Mouse (Mus musculus) embryonic stem cell, embryonic (primary cell): ENCODE measurements around the gene Nrip1.

Experiments
- CTCF ChIA-PET, 4 experiments: fragments of 300-600 bp in 2 of 4; fragments of 350-600 bp in 2 of 4; sonication (Branson Sonifier 250); formaldehyde crosslinking; loops; one replicate each; lab custom pipeline; 2022; ENCODE audit warnings: inconsistent platforms in 2 of 4; lab: Charles Lee
- POLR2A ChIA-PET, 4 experiments: fragments of 300-600 bp in 2 of 4; fragments of 350-600 bp in 2 of 4; sonication (Branson Sonifier 250); formaldehyde crosslinking; loops; one replicate each; lab custom pipeline; 2022; ENCODE audit warnings: antibody characterized with exemption in 4 of 4, inconsistent platforms in 1 of 4; lab: Charles Lee

Nrip1 gene

DNA sequence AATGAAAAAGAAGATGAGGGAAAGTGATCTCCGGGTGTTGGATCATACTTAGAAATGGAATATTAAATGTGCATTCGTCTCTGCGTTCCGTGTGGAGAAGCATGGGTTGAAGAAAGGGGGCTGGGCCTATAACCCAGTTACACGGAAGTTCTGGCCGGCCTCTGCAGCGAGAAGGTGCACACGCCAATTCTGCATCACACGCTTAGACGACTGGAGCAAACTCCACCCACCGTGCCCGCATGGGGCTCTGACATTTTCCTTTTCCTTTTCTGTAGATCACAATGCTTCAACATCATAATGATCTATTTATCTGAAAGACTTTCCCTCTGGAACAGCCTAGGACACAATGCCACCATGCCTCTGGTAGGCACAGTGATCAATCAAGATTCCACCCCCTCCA is 16.5 kb downstream of the Nrip1 start:
- CTCF ChIA-PET = no interaction called here
- POLR2A ChIA-PET = interaction anchor here in 2 of 4 experiments (0.8 to 6.2 kb wide), 9 partner anchors 8 to 63 kb away, joined by 3 to 33 read pairs (median 6); partner anchors contain the start of gene Nrip1 (in 1 of the 2)

DNA sequence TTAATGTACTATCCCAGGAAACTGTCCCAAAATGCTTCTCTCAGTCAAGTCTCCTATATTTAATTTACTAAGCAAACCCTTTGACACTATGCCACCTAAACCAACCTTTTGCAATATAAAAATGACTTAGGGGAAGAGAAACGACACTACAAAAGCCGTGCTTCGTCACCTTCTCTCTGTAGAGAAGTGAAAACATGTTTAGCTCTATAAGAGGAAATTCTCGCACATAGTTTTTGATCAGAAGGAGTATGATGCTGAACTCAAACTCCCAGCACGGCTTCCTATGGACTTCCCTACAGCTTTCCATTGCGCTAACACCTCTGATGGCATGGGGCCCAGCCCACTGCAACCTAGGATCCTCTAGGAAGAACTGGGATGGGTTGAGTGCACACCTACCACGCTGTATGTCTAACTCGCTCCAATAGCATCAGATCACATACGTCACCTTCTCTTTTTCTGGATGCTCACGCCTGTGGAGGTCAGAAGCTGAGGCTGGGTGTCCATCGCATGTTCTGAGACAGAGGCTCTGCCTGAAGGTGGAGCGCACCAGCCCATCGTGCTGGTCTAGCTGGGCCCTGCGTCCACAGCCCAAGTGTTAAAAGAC is 17.6 kb downstream of the Nrip1 start:
- ChIA-PET POLR2A (interaction anchor here in 3 of 4 experiments (0.7 to 6.2 kb wide), 7 partner anchors 9 to 61 kb away, joined by 3 to 33 read pairs (median 6); partner anchors contain the start of gene Nrip1 (in 1 of the 3)), CTCF (no interaction called here)

DNA sequence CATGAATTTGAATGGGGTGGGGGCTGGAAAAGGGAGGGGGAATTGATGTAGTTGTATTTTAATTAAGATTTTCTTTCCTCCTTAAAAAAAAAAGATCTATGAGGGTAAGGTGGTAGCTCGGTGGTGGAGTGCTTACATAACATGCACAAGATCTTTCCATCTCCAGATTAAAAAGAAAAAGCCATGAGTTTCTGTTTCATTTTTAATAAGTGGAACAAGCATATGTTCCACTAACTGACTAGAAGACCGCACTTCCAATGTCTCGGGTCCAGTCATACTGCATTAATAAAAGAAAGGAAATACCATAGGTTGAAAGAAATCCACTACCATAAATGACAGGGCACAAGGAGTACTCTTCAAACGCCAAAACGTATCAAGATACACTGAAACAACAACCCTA is 18.4 kb downstream of the Nrip1 start:
- ChIA-PET CTCF (interaction anchor here in 1 of 4 experiments (0.8 kb wide), 1 partner anchor 11 kb away, joined by 3 read pairs; no protein-coding TSS in a partner anchor), POLR2A (interaction anchor here in 3 of 4 experiments (1.1 to 6.2 kb wide), 8 partner anchors 10 to 61 kb away, joined by 3 to 33 read pairs (median 8); partner anchors contain the start of gene Nrip1 (in 1 of the 3))

DNA sequence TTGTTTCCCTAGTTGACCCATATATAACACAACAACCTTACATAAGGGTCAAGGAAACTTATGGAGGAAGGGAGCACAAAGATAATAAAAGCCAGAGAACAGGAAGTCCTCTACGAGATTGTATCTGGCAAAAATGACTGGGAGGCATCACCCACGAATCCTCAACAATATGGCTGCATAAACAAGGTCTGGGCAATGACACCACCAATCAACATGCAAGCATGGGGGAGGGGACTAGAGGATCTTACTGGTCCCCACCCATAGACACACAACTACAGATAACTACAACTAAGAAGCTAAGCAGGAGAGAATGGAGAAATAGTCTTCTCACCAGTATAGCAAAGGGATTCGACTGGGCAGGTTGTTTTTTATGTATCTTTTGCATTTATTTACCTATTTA is 18.8 kb downstream of the Nrip1 start:
- ChIA-PET POLR2A (interaction anchor here in 3 of 4 experiments (1.1 to 6.2 kb wide), 7 partner anchors 10 to 60 kb away, joined by 3 to 33 read pairs (median 5); partner anchors contain the start of gene Nrip1 (in 1 of the 3)), CTCF (interaction anchor here in 1 of 4 experiments (0.8 kb wide), 1 partner anchor 12 kb away, joined by 3 read pairs; no protein-coding TSS in a partner anchor)

DNA sequence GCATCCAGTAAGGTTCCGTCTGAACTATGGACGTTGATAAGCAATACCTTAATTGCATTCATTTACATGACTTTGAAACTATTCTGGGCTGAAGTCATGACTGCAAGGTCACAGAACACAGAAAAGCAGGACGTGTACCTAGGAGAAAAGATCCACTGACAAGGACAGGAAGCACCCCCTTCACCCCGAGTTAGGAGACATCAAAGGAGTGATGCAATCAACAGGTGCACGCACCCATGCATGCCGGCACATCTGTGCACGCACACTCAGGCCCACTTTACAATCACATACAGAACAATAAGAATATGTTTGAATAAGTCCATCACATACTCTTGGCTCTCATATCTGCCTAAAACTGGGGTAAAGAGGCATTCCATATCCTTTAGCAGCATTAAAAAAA is 19.3 kb downstream of the Nrip1 start:
- POLR2A ChIA-PET = interaction anchor here in 3 of 4 experiments (0.6 to 6.2 kb wide), 17 partner anchors 10 to 157 kb away, joined by 3 to 33 read pairs (median 4); partner anchors contain the start of gene Nrip1 (in 1 of the 3)
- CTCF ChIA-PET = interaction anchor here in 1 of 4 experiments (1.3 kb wide), 1 partner anchor 19 kb away, joined by 3 read pairs; no protein-coding TSS in a partner anchor

DNA sequence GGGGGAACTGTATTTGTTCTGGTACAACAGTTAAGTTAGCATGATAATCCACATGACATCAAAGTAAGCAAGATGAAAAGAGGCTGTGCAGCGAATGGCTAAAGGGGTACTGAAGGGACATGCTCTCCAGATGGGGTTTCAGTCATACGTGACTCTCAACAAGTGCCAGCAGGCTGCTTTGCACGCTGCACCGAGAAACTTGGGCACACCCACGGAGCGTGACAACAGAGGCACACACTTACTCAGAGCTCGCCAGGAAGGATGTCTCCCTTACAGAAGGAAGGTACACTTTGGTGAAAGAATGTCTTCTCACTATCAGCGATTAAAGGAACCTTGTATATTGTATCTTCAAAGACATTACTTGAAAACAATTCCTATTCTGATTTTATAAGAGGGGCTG is 22.7 kb downstream of the Nrip1 start:
- ChIA-PET POLR2A (interaction anchor here in 1 of 4 experiments (0.5 to 6.2 kb wide), 5 partner anchors 19 to 549 kb away, joined by 3 to 33 read pairs (median 3); partner anchors contain the start of gene Nrip1), CTCF (no interaction called here)

DNA sequence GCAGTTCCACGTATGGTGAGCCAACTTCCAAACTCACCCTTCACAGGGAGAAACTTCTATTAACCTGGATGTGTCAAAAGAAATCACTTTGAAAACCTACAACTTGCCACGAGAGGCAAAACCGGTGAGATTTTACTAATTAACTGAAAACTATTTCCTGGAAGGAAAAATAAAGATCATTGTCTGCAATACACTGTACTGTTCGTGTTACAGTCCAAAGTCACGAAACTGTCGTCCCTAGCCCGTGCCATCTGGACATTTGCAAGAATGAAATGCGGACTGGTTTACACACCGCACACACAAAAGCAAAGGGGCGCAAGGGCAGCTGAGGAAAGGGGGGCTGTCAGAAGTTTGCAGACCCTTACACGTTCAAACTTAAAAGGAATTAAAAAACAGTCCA is 24.6 kb downstream of the Nrip1 start:
- POLR2A ChIA-PET = interaction anchor here in 3 of 4 experiments (0.6 to 1.7 kb wide), 6 partner anchors 9 to 29 kb away, joined by 3 to 8 read pairs (median 4); no protein-coding TSS in a partner anchor
- CTCF ChIA-PET = no interaction called here

DNA sequence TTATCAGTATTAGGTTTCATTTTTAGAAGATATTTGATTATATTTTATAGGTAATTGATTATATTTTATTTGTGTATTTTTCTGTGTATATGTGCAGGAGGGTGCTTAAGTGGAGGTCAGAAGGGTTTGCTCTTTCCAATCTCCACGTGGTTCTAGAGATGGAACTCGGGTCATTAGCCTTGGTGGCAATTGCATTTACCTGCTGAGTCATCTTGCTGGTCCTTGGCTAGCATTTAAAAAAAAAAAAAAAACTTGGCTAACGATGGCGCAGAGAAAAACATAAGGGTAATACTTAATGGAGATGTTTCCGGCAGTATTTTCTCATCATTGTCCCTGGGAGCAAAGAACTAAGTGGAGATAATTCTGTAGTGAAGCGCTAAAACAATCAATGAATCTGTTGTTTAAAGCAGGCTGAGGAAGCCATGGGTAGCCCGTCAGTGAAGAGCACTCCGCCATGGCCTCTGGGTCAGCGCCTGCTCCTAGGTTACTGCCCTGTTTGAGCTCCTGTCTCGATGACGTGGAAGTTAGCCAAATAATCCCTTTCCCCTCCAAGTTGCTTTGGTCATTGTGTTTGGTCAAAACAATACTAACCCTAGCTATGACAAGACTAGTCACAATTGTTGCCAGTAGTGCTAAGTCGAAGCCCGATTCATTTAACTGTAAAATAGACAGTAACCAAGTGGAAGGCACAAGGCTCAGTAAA is 25.8 kb downstream of the Nrip1 start:
- POLR2A ChIA-PET = interaction anchor here in 3 of 4 experiments (0.5 to 1.5 kb wide), 11 partner anchors 12 to 28 kb away, joined by 3 to 8 read pairs (median 4); no protein-coding TSS in a partner anchor

DNA sequence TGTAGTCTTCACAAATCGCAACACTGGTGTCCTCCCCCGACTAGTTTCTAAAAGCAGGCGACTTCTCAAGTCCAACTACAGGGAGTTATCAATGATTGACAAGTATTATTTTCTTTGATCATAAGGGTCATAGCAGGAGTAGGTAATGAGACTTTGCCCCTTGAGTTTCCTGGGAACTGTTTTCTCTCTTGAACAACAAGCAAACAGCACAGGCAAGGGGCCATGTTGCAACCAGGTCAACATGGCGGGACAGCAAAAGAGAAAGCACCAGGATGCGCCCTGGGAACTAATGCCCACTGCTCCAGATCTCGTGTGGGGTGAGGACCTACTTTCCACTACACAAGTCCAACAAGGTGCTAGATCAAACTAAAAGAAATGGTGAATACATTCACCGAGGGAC is 27.3 kb downstream of the Nrip1 start:
- POLR2A ChIA-PET = interaction anchor here in 1 of 4 experiments (0.9 kb wide), 1 partner anchor 17 kb away, joined by 3 read pairs; no protein-coding TSS in a partner anchor
- CTCF ChIA-PET = no interaction called here

More for the DNA sequence above, 25.8 kb downstream of the Nrip1 start:
- CTCF ChIA-PET = interaction anchor here in 1 of 4 experiments (0.5 kb wide), 1 partner anchor 7 kb away, joined by 7 read pairs; no protein-coding TSS in a partner anchor

DNA sequence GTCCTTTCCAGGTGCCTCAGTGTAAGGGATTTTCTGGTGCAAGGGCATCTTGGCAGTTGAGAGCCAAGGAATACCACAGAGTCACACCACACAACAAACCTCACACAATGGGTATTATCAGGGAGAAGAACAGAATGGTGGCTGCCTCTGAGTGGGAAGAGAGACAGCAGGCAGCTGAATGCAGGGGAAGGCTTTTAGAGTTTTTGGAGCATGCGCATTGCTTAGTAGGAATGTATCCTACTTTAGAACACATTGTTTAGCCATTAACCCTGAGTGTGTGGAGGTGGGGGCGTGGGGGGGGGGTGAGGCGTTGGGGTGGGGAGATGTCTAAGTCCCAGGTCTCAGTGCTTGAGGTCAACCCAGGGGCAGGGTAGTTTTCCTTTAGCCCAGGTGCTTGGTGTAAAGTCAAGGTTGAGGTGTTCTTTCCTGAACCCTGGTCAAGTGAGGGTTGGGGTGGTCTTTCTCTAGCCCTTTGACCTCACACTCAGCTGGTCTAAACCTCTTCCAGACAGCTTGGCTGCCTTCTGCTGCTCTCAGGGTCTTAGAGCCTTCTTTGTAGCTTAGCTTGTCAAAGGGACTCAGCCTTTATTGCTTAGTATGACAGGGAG is 28.8 kb downstream of the Nrip1 start:
- ChIA-PET CTCF (no interaction called here), POLR2A (interaction anchor here in 3 of 4 experiments (0.6 to 2.9 kb wide), 12 partner anchors 9 to 54 kb away, joined by 3 to 16 read pairs (median 4); no protein-coding TSS in a partner anchor)

DNA sequence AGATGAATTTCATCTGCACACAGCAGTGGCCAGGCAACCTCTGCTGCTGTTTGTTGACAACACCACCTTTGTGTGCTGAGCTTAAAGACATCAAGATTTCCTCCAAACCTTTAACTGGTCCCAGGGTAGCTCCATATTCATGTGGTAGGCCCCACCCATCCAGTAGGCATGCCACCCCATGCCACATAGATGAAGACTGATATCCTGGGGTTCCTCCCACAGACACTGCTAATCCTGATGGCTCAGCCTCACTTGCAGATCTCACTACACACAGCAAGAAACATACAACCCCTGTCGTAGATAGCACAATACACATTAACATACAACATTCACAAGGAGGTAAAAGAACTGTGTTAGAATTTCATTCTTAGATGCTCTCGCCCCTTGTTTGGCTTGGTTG is 29.6 kb downstream of the Nrip1 start:
- ChIA-PET CTCF (no interaction called here), POLR2A (interaction anchor here in 3 of 4 experiments (0.9 to 2.9 kb wide), 10 partner anchors 10 to 53 kb away, joined by 3 to 16 read pairs (median 4); no protein-coding TSS in a partner anchor)

DNA sequence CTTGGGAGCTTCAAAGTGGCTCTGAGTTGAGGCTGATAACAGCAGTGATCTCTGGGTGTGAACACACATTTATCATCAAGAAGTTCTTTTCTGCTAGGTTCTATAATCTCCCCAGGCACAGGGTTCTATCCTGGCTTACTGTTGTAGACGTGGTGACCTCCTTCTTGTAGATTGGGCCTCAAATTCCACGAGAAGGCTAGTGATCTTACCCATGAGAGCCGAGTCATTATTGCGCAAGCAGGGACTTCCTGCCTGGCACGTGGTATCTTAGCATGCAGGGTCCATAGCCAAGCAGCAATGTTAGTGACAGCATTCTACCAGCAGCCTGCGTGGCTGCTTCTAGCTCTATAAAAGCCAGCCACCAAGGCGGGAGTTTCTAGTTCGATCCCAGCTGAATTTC is 32.0 kb downstream of the Nrip1 start:
- POLR2A ChIA-PET = interaction anchor here in 3 of 4 experiments (0.5 to 2.8 kb wide), 12 partner anchors 9 to 31 kb away, joined by 3 to 11 read pairs (median 4); no protein-coding TSS in a partner anchor
- CTCF ChIA-PET = no interaction called here

DNA sequence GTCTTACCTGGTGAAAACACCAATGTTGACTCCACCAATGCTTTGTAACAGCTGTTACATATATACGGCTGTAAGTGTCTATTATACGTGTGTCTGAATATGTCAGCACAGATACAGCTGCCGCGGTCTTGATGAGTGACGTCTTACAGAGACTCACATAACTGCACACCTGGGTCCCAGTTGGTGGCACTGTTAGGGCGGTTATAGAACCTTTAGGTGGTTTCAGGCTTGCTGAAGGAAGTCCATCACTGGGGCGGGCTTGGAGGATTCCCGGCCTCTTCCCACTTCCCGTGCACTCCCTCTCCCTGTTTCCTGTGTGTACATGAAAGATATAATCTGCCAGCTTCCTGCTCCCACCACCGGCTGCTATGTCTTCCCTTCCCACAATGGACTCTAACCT is 34.4 kb downstream of the Nrip1 start:
- ChIA-PET CTCF (no interaction called here), POLR2A (interaction anchor here in 3 of 4 experiments (0.6 to 1.6 kb wide), 5 partner anchors 10 to 34 kb away, joined by 3 read pairs; no protein-coding TSS in a partner anchor)

DNA sequence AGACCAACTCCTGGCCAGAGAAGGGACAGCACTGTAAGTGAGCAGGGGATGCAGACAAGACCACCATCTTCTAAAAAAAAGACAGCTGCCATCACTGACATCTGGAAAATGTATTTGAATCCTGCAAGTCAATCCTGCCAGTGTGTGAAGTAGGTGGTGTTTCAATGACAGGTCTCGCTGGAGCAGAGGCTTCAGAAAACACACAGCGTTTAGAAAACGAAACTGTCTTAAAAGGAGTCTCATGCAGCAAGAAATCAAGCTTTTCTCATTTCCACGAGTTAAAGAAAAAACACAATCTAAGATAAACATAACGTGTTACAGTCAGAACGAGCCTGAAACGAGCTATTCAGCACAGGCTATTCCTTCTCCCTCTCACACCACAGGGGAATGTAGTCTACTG is 36.3 kb downstream of the Nrip1 start:
- ChIA-PET CTCF (interaction anchor here in 1 of 4 experiments (0.8 kb wide), 1 partner anchor 51 kb away, joined by 4 read pairs; no protein-coding TSS in a partner anchor), POLR2A (interaction anchor here in 2 of 4 experiments (0.9 to 2.1 kb wide), 5 partner anchors 11 to 35 kb away, joined by 3 to 8 read pairs (median 3); no protein-coding TSS in a partner anchor)

DNA sequence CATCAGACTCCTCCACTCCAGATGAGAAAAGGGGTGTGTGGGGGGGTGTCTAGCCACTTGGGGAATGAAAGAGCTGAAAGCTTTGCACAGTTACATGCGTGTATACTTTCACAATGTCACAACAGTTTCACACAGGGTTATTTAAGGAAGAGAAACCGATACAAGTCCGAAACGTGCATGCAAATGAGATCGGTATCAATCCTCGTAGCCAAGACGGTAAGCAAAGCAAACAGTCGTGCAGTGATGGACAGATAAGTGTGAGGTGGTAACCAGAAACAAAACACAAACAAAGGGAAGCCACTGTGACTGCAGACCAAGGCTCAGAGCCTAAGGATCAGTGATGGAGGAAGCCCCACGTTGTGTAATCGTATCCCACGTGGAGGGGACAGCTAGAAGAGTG is 36.7 kb downstream of the Nrip1 start:
- CTCF ChIA-PET = no interaction called here
- POLR2A ChIA-PET = interaction anchor here in 2 of 4 experiments (0.9 to 2.1 kb wide), 5 partner anchors 10 to 36 kb away, joined by 3 to 8 read pairs (median 3); no protein-coding TSS in a partner anchor

DNA sequence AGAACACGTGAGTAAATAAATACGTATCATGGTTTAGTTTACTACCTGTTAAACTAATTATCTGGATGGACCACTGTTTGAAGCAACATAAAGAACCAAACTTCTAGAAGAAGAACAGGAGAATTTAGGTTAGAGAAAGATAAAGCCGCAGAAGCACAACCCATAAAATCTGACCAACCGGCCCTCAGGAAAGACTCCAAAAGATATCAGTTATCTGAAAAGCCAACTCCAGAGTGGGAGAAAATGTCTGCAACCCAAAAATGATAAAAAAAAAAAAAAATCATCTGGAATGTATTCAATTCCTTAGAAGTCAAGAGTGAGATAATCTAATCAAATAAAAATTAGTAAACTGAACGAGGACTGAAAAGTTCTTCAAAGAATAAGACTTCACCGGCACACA is 37.7 kb downstream of the Nrip1 start:
- POLR2A ChIA-PET = interaction anchor here in 1 of 4 experiments (0.8 kb wide), 1 partner anchor 12 kb away, joined by 3 read pairs; no protein-coding TSS in a partner anchor
- CTCF ChIA-PET = interaction anchor here in 1 of 4 experiments (0.7 kb wide), 1 partner anchor 33 kb away, joined by 3 read pairs; no protein-coding TSS in a partner anchor

DNA sequence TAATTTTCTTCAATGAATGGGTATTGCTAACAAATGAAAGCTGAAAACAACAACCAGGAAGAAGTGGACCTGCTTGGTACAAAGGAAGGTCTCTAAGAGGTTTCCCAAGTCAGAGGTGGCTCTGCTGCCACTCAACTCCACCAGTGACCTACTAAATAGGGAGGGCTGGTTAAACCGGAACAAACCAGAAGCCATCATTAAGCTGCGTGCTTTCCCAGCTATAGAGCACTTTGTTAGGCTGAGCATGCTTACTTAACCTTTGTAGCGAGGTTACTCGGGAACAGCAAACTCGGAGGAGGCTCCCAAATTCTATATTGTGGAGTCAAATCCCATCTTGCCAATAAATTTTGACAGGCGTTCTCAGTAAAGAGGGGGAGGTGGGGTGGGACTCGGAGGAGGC is 41.5 kb downstream of the Nrip1 start:
- ChIA-PET POLR2A (interaction anchor here in 3 of 4 experiments (0.6 to 3.2 kb wide), 14 partner anchors 9 to 41 kb away, joined by 3 to 28 read pairs (median 4); partner anchors contain the start of gene Nrip1 (in 1 of the 3)), CTCF (interaction anchor here in 1 of 4 experiments (0.6 to 1.3 kb wide), 2 partner anchors 24 to 1112 kb away, joined by 3 read pairs; no protein-coding TSS in a partner anchor)
